Comparison of ENCODE assay signal across 24 mouse cellular contexts in the genomic region with DNA sequence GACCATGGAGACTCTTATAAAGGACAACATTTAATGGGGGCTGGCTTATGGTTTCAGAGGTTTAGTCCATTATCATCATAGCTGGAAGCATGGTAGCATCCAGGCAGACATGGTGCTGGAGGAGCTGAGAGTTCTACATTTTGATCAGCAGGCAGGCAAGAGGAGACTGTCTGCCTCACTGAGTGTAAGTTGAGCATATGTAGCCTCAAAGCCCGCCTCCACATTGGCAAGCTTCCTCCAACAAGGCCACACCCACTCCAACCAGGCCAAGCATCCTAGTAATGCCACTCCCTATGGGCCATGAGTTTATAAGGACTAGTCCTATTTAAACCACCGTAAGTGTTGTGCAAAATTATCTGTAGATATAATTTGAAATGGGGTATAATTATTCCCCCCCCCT. TPM values are rescaled to one million over a fixed set of nuclear protein-coding genes. Genes with fewer than 3 reads are reported as not detected.
A peak's percentile ranks its signal among the peaks of the same experiment; 100 is the strongest.
DNase-seq lines count a peak whose midpoint lies in the region; ATAC-seq and TF ChIP-seq lines count a peak whose summit lies in the region.
"Had no signal": no experiment of that assay in that cellular context is flagged by ENCODE, and none has a peak within 500 bp of the region (broad histone marks: within the 10 kb centered on the region; RNA-seq: fewer than 3 reads in every experiment).

No protein-coding gene starts in this region.

- peak; percentile 77 for DNase-seq in heart, adult 11 months
- DNase-seq in heart, postnatal 10 days = no peak
- peak; percentile 59 for DNase-seq in 3134 (ENCODE audit: extremely low read depth, insufficient read length, low spot score)
- DNase-seq in MEL (ENCODE audit: low read depth, low spot score) = peak; percentile 91
- no peak for DNase-seq in stomach, postnatal 0 days (ENCODE audit: low spot score)
- no peak for DNase-seq in spleen, adult 18-20 months
- DNase-seq: adrenal gland, adult 2 months; adrenal gland, postnatal 25 days; B cell, adult 2 months; cerebellum, adult 18-20 months; cerebellum, adult 9-11 months; cerebellum, postnatal 36 days; heart, adult 2 months had no signal

- TF ChIP-seq RAD21 in MEL (IDR thresholded peaks at IDR 0.05; ENCODE audit: low read depth, low read length) = no peak

- no peaks in the 10 kb centered on the region for H3K27me3 ChIP-seq in MEL (ENCODE audit: control insufficient read depth in 1 of 2, insufficient read depth in 2 of 2, low read length in 2 of 2)
- no peaks in the 10 kb centered on the region for H3K27me3 ChIP-seq in stomach, postnatal 0 days (ENCODE audit: control insufficient read depth, insufficient read depth, low read length)
- no peaks in the 10 kb centered on the region; the same call in 1 of the 2 replicates for H3K27me3 ChIP-seq in hindbrain, embryonic 12.5 days
- H3K27me3 ChIP-seq: embryonic facial prominence, embryonic 15.5 days; forebrain, embryonic 15.5 days; heart, embryonic 15.5 days had no signal

- TF ChIP-seq POLR2A in MEL (IDR thresholded peaks at IDR 0.05; ENCODE audit: control insufficient read depth in 1 of 2, insufficient read depth in 1 of 2, low read depth in 1 of 2, low read length in 2 of 2, poor library complexity in 1 of 2) = no peak; a peak in 1 of 4 replicates

- no peaks in the 10 kb centered on the region for H3K79me2 ChIP-seq in MEL (ENCODE audit: control insufficient read depth, insufficient read depth, low read length, poor library complexity)

- 66% methylated on average over 2 of the region's 2 CpGs for WGBS in stomach, postnatal 0 days
- 78% methylated on average over 2 of the region's 2 CpGs for WGBS in hindbrain, embryonic 12.5 days

- H3K4me2 ChIP-seq in stomach, postnatal 0 days (replicated peaks; ENCODE audit: low read depth) = no peak overlapping the region
- no peak overlapping the region for H3K4me2 ChIP-seq in hindbrain, embryonic 12.5 days (replicated peaks)
- H3K4me2 ChIP-seq: embryonic facial prominence, embryonic 15.5 days; forebrain, embryonic 15.5 days; heart, embryonic 11.5 days; heart, embryonic 15.5 days had no signal

- H3K27ac ChIP-seq in MEL (ENCODE audit: control insufficient read depth, low read depth, low read length) = no peak overlapping the region
- H3K27ac ChIP-seq in stomach, postnatal 0 days (replicated peaks) = no peak overlapping the region
- H3K27ac ChIP-seq in hindbrain, embryonic 12.5 days = no peak overlapping the region
- H3K27ac ChIP-seq: embryonic facial prominence, embryonic 15.5 days; forebrain, embryonic 10.5 days; forebrain, embryonic 15.5 days; heart, adult 2 months; heart, embryonic 15.5 days had no signal

- no peak overlapping the region for H3K4me3 ChIP-seq in MEL (ENCODE audit: control insufficient read depth in 1 of 2, insufficient read depth in 1 of 2, low read depth in 2 of 2, low read length in 2 of 2)
- H3K4me3 ChIP-seq in stomach, postnatal 0 days (ENCODE audit: low read depth, low read length) = no peak overlapping the region
- no peak overlapping the region for H3K4me3 ChIP-seq in hindbrain, embryonic 12.5 days
- H3K4me3 ChIP-seq: embryonic facial prominence, embryonic 15.5 days; erythroblast, embryonic 14.5 days; forebrain, embryonic 10.5 days; forebrain, embryonic 15.5 days; heart, adult 2 months; heart, embryonic 15.5 days had no signal

- 0 out of 4 replicates have a peak, but pooled peaks of 1 of the 2 experiments have one; percentile 10 for TF ChIP-seq EP300 in MEL (IDR thresholded peaks at IDR 0.05; ENCODE audit: low read depth in 1 of 2, low read length in 2 of 2)
- no peak for TF ChIP-seq EP300 in stomach, postnatal 0 days (optimal IDR thresholded peaks at IDR 0.05)

- no peak overlapping the region for H3K9ac ChIP-seq in MEL (ENCODE audit: control insufficient read depth, low read depth, low read length, poor library complexity, severe bottlenecking)
- H3K9ac ChIP-seq in stomach, postnatal 0 days (ENCODE audit: low read length) = no peak overlapping the region
- no peak overlapping the region for H3K9ac ChIP-seq in hindbrain, embryonic 12.5 days
- H3K9ac ChIP-seq: embryonic facial prominence, embryonic 15.5 days; forebrain, embryonic 15.5 days; heart, embryonic 15.5 days had no signal

- no peak for TF ChIP-seq CTCF in MEL (IDR thresholded peaks at IDR 0.05 in 2 of 3, conservative IDR thresholded peaks at IDR 0.05 in 1 of 3; ENCODE audit: control insufficient read depth in 1 of 3, insufficient read depth in 1 of 3, low read depth in 2 of 3, low read length in 3 of 3, poor library complexity in 1 of 3, severe bottlenecking in 1 of 3)
- no peak for TF ChIP-seq CTCF in stomach, postnatal 0 days (IDR thresholded peaks at IDR 0.05; ENCODE audit: low read depth)

- H3K4me1 ChIP-seq in MEL (ENCODE audit: control insufficient read depth in 1 of 2, insufficient read depth in 2 of 2, low read length in 2 of 2) = peaks cover 3 to 9% of the 10 kb centered on the region in 2 experiments; a peak in 3 of 4 replicates
- H3K4me1 ChIP-seq in stomach, postnatal 0 days (replicated peaks; ENCODE audit: control insufficient read depth, insufficient read depth) = no peaks in the 10 kb centered on the region
- no peaks in the 10 kb centered on the region for H3K4me1 ChIP-seq in hindbrain, embryonic 12.5 days
- H3K4me1 ChIP-seq: forebrain, embryonic 10.5 days; forebrain, embryonic 15.5 days; heart, embryonic 15.5 days had no signal

- no peaks in the 10 kb centered on the region for H3K9me3 ChIP-seq in MEL (replicated peaks; ENCODE audit: insufficient read depth, low read length)
- H3K9me3 ChIP-seq in stomach, postnatal 0 days (ENCODE audit: control insufficient read depth, low read length) = no peaks in the 10 kb centered on the region
- H3K9me3 ChIP-seq in hindbrain, embryonic 12.5 days (replicated peaks) = no peaks in the 10 kb centered on the region
- H3K9me3 ChIP-seq: embryonic facial prominence, embryonic 15.5 days; forebrain, embryonic 10.5 days; forebrain, embryonic 15.5 days; G1E; heart, embryonic 15.5 days had no signal

- intact Hi-C loops in heart, postnatal 10 days (cut with DNase I) = no loop called here

- peaks cover 0 to 6% of the 10 kb centered on the region in 2 experiments; a peak in 2 of 4 replicates for H3K36me3 ChIP-seq in MEL (ENCODE audit: control insufficient read depth in 1 of 2, insufficient read depth in 2 of 2, low read length in 2 of 2)
- no peaks in the 10 kb centered on the region for H3K36me3 ChIP-seq in stomach, postnatal 0 days (ENCODE audit: control insufficient read depth, insufficient read depth, low read length)
- H3K36me3 ChIP-seq in hindbrain, embryonic 12.5 days = no peaks in the 10 kb centered on the region
- H3K36me3 ChIP-seq: embryonic facial prominence, embryonic 15.5 days; forebrain, embryonic 10.5 days; forebrain, embryonic 15.5 days; G1E; heart, embryonic 15.5 days had no signal

- peak; percentile 42; the same call in 1 of the 2 replicates for ATAC-seq in stomach, postnatal 0 days (ENCODE audit: low FRiP score, low TSS enrichment)
- ATAC-seq in hindbrain, embryonic 12.5 days (ENCODE audit: low FRiP score) = no peak
- ATAC-seq: CD4-positive, CD25-positive, alpha-beta regulatory T cell, adult 4 months; forebrain, embryonic 15.5 days; hindbrain, embryonic 16.5 days; inflammation-experienced regulatory T-cells, adult 6 months had no signal

TF ChIP-seq in MEL, 35 proteins besides CTCF, POLR2A, EP300 and RAD21:
- TF ChIP-seq TBP (IDR thresholded peaks at IDR 0.05; ENCODE audit: low read depth, low read length) = peak; percentile 61; the same call in 1 of the 2 replicates
- no peak for TF ChIP-seq ZMIZ1 (IDR thresholded peaks at IDR 0.05; ENCODE audit: low read depth, low read length)

RNA-seq across cellular contexts. Expression of a gene that starts 17.3 kb away (rescaled TPM):
- total RNA-seq in heart, postnatal 10 days (2021) = 10 to 100 TPM; 27.5 to 30.1 TPM
- total RNA-seq in MEL (2012; rRNA removed) = 37.3 and 37.7 TPM in 2 replicates
- polyA plus RNA-seq in MEL (2012; ENCODE audit: insufficient read depth in 1 of 2, insufficient read length in 2 of 2, low read depth in 1 of 2, low replicate concordance in 2 of 2, missing spikeins in 1 of 2) = 10 to 100 TPM in 1 of 2 experiments, not detected in 1; 24.4 TPM
- 95.2 and 103 TPM in 2 replicates for polyA plus RNA-seq in stomach, postnatal 0 days (2015; fragmentation: Nextera tagmentation; extraction: Ambion mirVana)
- 105 and 109 TPM in 2 replicates for polyA plus RNA-seq in hindbrain, embryonic 12.5 days (2016; fragmentation: Nextera tagmentation; extraction: Ambion mirVana)

RNA-seq across cellular contexts. Expression of a gene that starts 20.6 kb away (rescaled TPM):
- 1 to 10 TPM; 1.4 to 2.1 TPM for total RNA-seq in heart, postnatal 10 days (2021)
- 0.39 and 0.56 TPM in 2 replicates for total RNA-seq in MEL (2012; rRNA removed)
- 1 to 10 TPM in 1 of 2 experiments, not detected in 1; 2.1 TPM for polyA plus RNA-seq in MEL (2012; ENCODE audit: insufficient read depth in 1 of 2, insufficient read length in 2 of 2, low read depth in 1 of 2, low replicate concordance in 2 of 2, missing spikeins in 1 of 2)
- polyA plus RNA-seq in stomach, postnatal 0 days (2015; fragmentation: Nextera tagmentation; extraction: Ambion mirVana) = 2.0 and 2.3 TPM in 2 replicates
- polyA plus RNA-seq in hindbrain, embryonic 12.5 days (2016; fragmentation: Nextera tagmentation; extraction: Ambion mirVana) = 0.87 and 0.98 TPM in 2 replicates
- polyA plus RNA-seq: erythroblast, embryonic 14.5 days; G1E had no signal

RNA-seq across cellular contexts. Expression of a gene that starts 20.7 kb away (rescaled TPM):
- total RNA-seq in heart, postnatal 10 days (2021) = 10 to 100 TPM; 35.0 to 40.5 TPM
- 6.9 and 7.1 TPM in 2 replicates for total RNA-seq in MEL (2012; rRNA removed)
- 10 to 100 TPM in 1 of 2 experiments, not detected in 1; 11.5 TPM for polyA plus RNA-seq in MEL (2012; ENCODE audit: insufficient read depth in 1 of 2, insufficient read length in 2 of 2, low read depth in 1 of 2, low replicate concordance in 2 of 2, missing spikeins in 1 of 2)
- 16.1 and 16.8 TPM in 2 replicates for polyA plus RNA-seq in stomach, postnatal 0 days (2015; fragmentation: Nextera tagmentation; extraction: Ambion mirVana)
- polyA plus RNA-seq in hindbrain, embryonic 12.5 days (2016; fragmentation: Nextera tagmentation; extraction: Ambion mirVana) = 12.4 and 14.9 TPM in 2 replicates

RNA-seq across cellular contexts. Expression of a gene that starts 35.7 kb away (rescaled TPM):
- total RNA-seq in heart, postnatal 10 days (2021) = 10 to 100 TPM; 24.1 to 25.4 TPM
- total RNA-seq in MEL (2012; rRNA removed) = 52.5 and 55.1 TPM in 2 replicates
- 10 to 100 TPM in 1 of 2 experiments, not detected in 1; 63.0 TPM for polyA plus RNA-seq in MEL (2012; ENCODE audit: insufficient read depth in 1 of 2, insufficient read length in 2 of 2, low read depth in 1 of 2, low replicate concordance in 2 of 2, missing spikeins in 1 of 2)
- polyA plus RNA-seq in stomach, postnatal 0 days (2015; fragmentation: Nextera tagmentation; extraction: Ambion mirVana) = 34.6 and 35.3 TPM in 2 replicates
- polyA plus RNA-seq in hindbrain, embryonic 12.5 days (2016; fragmentation: Nextera tagmentation; extraction: Ambion mirVana) = 50.9 and 53.9 TPM in 2 replicates

RNA-seq across cellular contexts. Expression of a gene that starts 51.8 kb away (rescaled TPM):
- total RNA-seq in heart, postnatal 10 days (2021) = 10 to 100 TPM; 30.5 to 30.9 TPM
- 588 and 649 TPM in 2 replicates for total RNA-seq in MEL (2012; rRNA removed)
- 1,000 to 10,000 TPM in 1 of 2 experiments, 100 to 1,000 TPM in 1; 739 to 6,489 TPM for polyA plus RNA-seq in MEL (2012; ENCODE audit: insufficient read depth in 1 of 2, insufficient read length in 2 of 2, low read depth in 1 of 2, low replicate concordance in 2 of 2, missing spikeins in 1 of 2)
- polyA plus RNA-seq in stomach, postnatal 0 days (2015; fragmentation: Nextera tagmentation; extraction: Ambion mirVana) = 134 and 144 TPM in 2 replicates
- 101 and 103 TPM in 2 replicates for polyA plus RNA-seq in hindbrain, embryonic 12.5 days (2016; fragmentation: Nextera tagmentation; extraction: Ambion mirVana)

Comparison
In these comparisons a context has a peak if more than half of its experiments do, and no peak if none do; other contexts are left out.
1. DNase-seq: peak in heart, adult 11 months (single experiment), 3134 (single experiment) and MEL (single experiment); none in heart, postnatal 10 days (0 of 2), stomach, postnatal 0 days (single experiment) and spleen, adult 18-20 months (0 of 2).